Mouse (Mus musculus) CD4-positive helper T cell, adult 2 months (primary cell): ENCODE data around the gene Foxn1.
A peak's percentile ranks its signal among the peaks of the same experiment; 100 is the strongest.

Experiments
- DNase-seq: peaks from one replicate; pipeline ENCODE4 v3.0.0-alpha.2; 2012; ENCODE audit warnings: low read depth, missing footprints, low spot score

Foxn1 gene

DNA sequence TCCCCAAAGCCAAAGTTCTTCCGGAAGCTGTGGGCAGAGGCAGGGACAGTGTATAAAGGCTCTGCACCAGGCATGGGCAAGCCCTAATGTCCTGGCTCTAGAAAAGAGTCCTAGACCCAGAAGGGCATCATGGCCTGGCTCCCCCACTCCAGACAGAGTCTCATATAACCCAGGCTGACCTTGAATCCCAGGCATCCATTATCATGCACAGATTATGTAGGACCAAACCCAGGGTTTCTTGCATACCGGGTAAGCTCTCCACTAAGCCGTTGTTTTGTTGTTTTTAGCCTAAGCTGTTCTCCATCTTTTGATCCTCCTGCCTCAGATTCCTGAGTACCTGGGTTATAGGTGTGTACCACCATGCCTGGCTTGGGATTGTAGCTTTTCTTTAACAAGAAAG is 14.6 kb upstream of the Foxn1 start:
- DNase-seq = no peak

DNA sequence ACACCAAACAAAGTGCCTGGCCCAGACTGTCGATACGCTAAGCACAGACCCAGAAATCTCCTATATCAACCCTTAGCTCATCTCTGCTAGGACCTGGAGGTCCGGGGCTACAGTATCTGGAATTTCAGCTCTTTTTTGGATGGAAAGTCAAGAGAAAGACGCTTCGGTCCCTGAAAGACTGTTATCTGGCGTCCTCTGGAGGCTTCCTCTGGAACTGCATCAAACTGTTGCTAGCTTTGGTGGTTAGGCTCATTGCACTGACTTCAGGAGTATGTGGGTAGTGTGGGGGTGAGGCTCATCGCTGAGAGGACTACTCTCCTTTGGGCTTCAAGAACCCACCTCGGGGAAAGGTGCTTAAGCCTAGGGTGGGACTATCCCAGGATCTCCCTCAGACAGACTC is 13.3 kb upstream of the Foxn1 start:
- DNase-seq = peak; percentile 50

DNA sequence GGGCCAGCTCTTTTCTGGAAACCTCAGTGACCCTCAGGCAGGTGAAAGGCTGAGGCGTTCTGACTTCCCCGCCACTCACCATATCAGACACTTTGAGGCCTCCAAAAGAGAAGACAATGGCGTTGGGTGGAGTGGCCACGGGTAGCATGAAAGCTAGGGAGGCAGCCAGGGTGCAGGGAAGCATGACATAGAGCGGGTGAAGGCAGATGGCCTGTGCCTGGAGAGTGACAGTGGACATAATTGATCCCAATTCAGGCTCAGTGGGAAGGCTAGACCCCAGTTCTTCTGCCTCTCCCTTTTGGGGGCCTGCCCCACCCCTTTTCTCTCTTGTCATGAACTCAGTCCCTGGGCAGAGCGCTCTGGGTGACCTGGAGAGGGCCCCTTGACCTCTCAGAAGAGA is 11.9 kb upstream of the Foxn1 start:
- no peak for DNase-seq

DNA sequence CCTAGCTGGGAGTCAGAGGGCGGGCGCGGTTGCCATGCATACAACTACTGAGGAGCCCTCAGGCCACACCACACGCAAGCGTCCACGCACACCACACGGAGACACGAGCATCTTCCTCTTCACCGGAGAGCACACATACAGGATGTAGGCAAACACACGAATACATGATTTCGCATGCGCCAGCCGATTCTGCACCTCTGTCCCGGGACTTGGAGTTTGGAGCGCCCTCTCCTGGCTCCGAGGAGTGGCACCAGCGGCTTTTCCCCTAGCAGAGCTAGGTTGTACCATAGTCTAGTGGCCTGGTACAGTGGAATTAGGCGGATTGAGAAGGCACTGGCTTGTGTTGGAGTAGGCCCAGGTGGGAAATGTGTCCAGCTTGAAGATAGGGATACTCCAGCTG is 11.0 kb upstream of the Foxn1 start:
- peak; percentile 62 for DNase-seq

DNA sequence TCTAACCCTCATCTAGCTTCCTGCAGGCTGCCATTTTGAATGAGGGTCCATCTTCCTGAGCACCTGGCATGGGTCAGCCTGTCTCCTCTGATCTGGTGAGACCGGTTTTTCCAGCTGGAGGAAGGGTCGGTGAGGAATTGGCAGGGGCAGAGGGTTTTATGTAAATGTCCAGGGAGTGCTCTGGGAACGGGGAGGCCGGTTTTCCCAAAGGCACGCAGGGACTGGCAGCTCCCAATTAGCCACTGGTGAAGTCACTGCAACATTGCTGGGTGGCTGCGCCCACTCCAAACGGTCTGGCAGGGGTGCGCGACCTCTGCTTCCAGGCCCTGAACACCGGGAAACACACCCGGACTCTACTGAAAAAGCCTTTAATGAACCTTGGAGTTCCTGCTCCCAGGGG is 10.6 kb upstream of the Foxn1 start:
- no peak for DNase-seq

DNA sequence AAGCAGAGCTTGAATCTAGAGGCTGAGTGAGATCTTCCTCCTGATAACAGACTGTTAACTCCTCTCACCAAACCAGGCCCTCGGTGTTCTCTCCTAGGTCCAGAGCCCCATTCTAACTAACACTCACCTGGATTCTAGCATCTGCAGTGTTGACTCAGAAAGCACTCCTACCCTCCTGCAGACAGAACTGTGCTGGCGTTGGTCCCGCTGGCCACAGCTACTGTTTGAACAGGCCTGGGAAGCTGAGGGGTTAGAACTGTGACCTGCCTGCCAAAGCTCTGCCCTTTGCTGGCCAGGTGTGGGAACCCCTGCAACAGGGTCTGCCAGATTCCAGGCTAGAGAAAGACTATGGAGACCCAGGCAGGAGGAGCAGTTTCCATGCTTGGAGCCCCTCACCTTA is 6.4 kb upstream of the Foxn1 start:
- DNase-seq = no peak

DNA sequence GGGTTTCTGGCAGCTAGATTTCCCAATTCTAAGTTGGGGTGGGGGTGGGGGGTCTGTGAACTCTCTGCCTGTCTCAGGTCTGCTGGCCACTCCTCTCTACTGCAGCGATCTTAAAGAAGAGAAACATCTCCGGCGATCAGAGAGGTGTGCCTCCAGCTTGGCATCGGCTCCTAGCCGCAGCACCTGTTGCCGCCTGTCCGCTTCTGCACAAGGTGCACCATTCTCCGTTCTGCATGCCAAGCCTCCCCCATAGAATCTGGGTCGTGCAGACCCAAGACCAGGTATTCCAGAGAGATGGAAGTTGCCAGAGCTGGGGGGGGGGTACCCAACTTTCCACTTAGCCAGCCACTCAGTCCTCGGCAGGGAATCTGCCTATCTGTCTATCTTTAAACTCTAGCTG is 582 bp downstream of the Foxn1 start:
- DNase-seq = no peak

DNA sequence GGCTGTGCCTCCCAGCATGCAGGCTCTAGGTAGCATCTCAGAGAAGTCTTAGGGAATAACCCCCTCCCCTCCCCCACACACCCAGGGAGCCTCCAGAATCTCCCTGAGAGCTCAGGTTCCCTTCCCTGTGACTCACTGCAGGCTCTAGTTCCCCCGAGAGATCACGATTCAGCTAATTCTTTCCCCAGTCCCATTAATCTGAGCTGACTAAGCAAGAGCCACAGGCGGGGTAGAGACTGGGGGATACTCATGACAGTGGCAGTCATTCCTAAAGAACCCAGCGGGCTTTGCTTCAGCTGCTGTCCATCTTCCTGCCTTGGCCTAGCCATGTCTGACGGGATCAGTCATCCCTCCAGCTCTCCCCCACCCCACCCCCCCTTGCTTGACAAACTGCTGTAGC is 3.7 kb downstream of the Foxn1 start:
- no peak for DNase-seq

DNA sequence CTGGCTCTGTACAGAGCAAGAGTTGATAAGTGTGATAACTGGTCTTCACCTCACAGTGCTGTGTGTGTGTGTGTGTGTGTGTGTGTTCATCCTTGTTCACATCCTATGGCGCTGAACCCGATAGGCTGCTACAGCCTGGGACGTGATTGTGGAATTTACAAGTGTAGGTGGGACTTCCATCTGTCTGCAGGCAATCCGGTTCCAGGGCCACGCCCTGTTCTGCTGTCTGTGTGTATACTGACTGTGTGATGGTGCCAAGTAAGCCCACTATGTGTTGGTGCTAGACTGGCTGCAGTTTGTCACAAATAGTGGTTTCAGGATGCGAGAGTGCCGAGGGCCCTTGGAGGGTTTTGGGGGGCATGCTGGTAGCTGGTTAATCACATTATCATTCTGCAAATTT is 4.1 kb downstream of the Foxn1 start:
- no peak for DNase-seq

DNA sequence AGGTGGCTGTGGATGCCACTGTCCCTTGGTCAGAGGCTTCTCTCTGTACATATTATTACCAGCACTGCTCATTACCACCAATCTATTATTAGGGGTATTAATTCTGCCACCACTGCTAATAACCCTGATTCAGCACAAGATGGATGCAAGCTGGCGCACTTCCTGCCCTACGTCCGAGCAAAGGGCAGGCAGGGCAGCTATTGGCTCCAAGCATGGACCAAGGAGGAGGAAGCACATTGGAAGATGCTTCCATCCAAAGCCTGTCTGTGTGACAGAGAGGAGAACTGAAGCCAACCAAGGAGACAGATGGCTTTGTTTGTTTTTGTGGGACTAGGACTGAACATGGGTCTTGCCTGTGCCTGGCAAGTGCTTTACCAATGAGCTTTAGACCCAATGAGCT is 5.4 kb downstream of the Foxn1 start:
- no peak for DNase-seq

DNA sequence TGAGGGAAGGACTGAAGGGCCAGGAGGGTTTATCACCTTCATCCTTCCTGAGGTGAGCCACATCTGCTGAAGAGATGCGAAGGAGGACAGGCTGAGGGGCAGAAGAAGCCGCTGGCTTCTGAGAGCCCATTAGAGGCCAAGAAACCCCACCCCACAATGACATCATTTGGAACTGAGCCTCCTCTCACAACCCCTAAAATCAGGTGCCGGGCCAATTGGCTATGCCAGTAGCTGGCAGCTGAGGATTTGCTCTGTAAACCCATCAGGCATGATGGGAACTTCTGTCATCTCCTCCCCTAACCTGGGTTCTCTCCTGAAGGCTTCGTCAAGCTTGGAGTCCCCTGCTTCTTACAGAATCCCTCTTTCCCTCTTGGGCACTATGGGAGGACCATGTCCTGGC is 6.0 kb downstream of the Foxn1 start:
- DNase-seq = no peak

DNA sequence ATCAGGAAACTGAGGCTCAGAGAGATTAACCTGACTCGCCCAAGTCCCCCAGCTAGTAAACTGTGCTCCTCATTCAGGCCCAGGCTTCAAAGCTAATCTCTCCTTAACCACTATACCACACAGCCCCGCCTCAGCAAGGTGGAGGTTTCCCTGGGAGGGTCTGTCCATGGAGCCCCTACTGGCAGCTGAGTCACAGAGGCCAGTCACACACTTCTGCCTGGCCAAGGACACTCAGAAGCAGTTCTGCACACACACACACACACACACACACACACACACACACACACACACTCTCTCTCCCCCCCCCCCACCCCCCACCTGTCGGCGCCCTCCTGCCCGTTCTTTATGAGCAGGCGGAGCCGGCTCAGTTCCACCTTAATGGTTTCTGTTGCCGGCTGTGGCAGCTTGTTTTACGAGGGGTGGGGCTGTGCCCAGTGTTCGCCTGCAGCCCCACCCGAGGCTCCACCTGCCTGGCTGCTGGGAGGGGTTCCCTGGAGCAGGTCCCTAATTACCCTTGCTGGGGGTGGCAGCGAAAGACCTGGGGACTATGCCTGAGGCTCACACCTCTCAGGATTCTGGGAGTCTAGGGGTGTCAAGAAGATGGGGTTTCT is 8.7 kb downstream of the Foxn1 start:
- DNase-seq = no peak

DNA sequence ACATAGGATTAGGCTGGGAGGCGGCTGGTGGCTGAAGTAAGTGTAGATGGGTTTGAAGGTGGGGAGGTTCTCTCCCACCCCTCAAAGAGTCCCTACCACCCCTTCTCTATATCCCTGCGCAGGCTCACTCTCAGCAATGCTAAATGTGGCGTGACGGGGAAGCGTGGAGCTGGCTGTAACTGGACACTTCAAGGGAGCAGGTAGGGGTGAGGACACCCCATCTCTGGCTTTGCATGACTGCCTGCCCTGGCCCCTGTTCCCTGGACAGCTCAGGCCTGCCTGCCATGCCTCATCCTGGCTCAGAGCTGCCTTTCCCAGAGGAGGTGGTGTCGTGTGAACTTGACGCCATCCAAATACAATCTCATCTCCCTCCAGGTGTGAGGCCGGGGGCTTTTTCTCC is 12.2 kb downstream of the Foxn1 start:
- no peak for DNase-seq

DNA sequence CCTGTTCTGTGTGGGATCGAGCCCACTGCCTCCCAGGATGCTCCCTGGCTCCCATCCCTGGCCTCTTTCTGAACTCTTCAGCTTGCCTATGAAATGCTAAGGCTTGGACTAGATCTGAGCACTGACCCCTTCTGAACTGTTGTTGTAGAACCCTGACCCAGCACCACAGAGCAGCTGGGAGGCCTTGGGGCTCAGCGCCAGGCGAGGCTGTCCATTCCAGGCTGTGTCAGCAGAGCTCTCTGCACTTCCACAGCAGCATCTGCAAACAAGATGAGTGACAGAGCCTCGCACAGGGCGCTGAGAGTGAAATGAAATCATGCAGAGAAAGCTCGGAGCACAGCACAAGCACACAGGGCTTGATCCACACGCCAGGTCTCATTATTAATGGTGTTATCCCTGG is 13.7 kb downstream of the Foxn1 start:
- DNase-seq = no peak

DNA sequence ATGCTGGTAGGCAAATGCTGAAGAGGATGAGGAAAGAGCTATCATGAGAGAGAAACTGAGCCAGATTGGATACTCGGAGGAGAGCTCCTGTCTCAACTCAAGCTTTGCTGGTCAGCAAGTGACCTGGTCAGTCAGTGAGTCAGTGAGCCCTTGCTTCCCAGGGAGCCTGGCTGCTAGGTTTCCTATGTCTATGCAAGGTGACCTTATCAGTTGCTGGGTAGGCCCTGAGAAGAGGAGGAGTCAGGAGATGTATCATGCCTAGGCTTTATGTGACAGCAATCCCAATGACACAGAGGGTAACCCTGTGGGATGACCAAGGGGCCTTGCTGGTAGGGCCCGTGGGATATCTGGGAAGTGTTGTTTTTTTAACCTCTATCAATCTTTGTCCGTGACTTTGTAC is 14.2 kb downstream of the Foxn1 start:
- DNase-seq = no peak

DNA sequence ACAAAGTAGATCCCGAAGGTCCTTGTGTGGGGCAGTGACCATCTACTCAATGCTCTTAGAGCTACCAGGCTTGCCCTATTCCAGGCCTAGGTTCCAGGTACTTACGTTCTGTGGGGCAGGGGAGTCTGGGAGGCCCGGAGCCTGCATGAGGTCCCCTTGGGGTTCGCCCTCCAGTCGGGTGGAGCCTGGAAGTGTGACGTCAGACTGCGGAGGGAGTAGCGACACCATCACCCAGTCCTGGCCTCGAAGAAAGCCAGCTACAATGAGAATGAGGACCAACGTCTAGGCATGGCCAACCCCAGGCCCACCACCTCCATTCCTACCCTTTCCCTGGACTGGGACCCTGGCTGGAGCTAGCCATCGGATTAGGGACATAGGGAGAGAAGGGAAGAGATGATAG is 14.6 kb downstream of the Foxn1 start:
- DNase-seq = no peak

DNA sequence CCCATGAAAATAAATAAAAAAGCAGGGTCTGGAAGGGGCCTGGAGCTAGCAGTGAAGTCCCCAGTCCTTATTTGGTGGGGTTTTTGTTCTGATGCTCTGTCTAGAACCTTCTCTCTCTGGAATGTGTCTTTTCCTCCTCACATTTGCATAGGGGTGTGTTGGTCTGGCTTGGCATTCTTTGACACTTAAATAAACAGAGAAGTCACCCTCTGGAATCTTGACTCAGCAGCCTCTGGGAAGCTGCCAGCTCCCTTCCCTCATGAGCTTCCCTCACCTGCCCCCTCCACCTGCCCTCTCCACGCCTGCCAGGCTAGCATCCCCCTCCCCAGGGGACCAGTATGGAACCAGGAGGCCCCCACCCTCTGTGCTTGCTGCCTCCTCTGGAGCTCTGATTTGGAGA is 16.0 kb downstream of the Foxn1 start:
- no peak for DNase-seq

DNA sequence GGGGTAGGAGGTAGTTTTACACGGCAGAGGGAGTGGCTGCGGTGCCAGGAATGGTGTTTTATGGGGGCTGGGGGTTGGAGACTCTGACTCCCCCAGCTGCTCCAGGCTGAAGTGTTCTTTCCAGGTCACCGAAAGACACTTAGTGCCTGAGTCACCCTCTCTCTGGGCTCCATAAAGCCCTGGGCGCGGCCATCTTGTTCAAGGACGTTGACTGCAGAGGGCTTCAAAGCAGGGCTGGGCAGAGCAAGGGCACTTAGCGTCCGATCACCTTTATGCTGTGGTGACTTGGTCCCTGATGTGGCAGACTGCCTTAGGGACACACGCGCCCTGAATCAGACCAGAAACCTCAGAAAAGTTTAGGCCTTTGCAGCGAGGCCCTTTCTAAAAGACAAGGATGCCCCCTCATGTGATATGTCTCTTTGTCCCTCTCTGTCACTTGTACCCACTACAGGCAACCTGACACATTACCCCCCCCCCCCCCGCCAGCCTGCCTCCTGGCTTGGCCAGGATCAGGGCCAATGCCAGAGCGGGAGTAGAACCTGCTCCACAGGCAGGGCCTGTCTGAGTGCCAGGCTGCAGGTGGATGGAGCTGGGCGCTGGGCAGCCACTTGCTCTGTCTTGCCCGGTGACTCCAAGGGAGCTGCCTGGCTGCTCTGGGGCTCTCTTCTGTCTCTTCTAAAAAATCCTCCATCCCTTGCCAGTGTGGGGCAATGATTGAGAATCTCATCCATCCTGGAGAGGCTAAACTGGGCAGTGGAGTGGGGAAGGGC is 18.7 kb downstream of the Foxn1 start:
- no peak for DNase-seq

DNA sequence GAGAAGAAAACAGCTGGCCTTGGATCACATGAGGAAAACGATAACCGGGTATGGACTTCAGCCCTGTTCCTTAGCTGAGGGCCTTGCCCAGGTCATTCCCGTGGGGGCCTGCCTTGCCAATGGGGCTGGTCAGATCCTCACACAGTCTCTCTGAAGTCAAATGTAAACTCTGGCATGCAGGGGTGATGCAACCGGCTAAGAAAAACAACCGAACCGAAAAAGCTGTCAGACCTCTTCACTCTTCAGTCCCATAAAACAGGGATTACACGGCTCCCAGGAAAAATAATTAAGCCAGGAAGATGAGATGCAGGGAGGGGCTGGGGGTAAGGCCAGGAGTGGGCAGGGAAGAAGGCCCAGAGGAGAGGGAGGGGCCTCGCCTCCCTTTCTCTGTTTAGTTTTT is 22.3 kb downstream of the Foxn1 start:
- DNase-seq = no peak

DNA sequence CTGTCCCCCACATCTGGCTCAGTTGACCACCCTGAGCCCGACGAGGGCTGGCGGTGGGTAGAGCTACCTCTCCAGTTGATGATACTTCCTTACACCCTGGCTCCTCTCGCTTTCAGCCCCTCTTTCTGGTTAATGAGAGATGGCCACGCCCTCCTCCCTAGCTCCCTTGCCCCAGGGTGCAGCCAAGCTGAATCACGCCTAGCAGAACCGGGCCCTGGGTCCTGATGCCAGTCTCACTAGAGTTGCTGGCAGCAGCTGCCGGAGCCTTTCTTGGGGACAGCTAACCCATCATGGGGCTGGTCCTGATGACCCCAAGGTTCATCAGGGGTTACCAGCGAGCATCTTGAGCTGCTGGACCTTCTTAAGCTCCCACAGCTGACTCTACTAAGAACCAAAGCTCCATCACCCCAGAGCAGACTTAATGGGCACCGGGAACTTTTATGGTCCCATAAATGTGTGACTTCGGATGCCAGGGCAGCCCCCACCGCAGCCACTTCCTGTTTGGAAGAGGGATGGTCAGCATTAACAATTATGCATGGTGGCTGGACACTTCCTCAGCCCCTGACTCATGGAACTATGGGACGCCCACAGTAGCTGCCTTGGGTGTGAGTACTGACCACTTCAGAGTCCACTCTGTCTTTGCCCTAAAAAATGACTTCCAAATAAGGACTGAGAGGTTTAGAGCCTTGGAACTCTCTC is 22.9 kb downstream of the Foxn1 start:
- no peak for DNase-seq

DNA sequence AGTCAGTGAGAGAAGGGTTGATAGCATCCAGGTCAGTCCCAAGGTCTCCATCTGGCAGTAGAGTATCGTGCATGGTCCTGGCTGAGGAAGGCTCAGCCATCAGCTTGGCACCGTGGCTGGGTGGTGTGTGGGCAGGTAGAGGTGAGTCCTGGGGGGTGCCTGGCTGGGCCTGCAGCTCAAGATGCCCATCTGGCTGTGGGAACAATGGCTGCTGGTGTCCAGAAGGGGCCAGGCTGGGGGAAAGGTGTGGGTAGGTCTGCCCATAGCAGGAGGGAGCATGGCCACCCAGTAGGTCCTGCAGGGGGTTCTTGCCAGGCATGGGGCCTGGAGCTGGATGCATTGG is 25.6 kb downstream of the Foxn1 start:
- DNase-seq = no peak

DNA sequence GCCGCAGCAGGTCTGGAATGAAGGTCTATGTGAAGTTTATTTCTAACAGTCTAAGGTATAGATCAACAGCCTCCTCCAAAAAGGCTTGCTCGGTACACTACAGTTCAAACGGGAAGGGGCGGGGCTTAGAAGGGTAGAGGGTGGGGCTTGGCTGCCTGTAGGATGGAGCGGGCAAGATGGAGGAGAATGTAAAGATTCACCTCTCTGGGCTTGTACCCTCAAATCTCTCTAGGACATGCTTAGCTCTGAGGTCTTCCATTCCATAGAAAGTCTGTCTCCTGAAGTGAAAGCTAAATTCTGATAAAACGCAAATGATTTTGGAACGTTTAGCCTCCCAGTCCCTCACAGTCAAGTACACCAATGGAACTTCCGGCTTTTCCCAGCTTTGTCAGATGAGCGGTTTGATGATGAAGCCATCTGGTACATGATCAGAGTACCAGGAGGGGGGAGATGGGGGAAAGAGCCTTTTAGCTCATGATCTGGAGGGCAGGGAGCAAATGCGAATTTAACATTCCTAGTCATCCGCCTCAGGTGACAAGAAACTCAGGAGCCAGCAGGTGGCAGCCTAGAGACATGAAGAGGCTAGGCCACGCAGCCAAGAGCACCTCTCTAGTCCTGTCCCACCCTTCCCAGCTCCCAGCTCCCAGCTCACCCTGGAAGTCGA is 26.1 kb downstream of the Foxn1 start:
- DNase-seq = peak; percentile 82
